Mouse (Mus musculus) lung, postnatal 36 days (tissue): Measurements from ENCODE around the gene Pdcd6ip.

ENCODE experiments used
- DNase-seq: peaks from one replicate; pipeline ENCODE4 v3.0.0; 2022; ENCODE audit warnings: mixed read lengths

The Pdcd6ip gene

DNA sequence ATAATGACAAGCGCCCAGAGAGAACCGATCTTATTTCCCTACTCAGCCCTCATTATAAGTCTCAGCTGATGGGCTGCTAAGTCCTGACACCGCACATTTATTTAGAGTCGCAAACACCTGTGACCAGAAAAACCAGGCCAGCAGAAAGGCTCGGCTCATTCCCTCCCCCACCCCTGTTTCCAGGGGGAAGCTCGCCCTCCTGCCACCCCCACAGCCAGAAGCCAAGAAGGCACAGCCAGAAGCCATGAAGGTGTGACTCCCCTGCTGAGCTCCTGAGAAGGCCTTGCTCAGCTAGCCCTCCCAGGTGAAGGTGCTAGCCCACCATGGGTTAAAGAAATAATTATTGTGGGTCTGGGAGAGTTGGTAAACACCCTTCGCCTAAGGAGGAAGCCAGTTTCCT lies 97.3 kb downstream of the Pdcd6ip start:
- DNase-seq, result no peak

GRCm38 (mm10) chr9:113602140-113602539 lies 105.9 kb downstream of the Pdcd6ip start:
- no peak for DNase-seq
